Mouse (Mus musculus) limb, embryonic 15.5 days (tissue): Measurements from ENCODE around the gene Nfkbie. TPM values are rescaled to one million over a fixed set of nuclear protein-coding genes. Genes with fewer than 3 reads are reported as not detected.

Experiments
- ATAC-seq: fragments of 200-750 bp; cut with Nextera tagmentation; 2 replicates; pipeline ENCODE4 v1.8.0; 2017; ENCODE audit warnings: low read depth, moderate TSS enrichment; ENCODE audit not compliant: insufficient number of reproducible peaks, low FRiP score, low TSS enrichment
- H3K27ac ChIP-seq: fragments of 300-500 bp; sonication (generic); 2 replicates; pipeline ENCODE4 v1.5.1; 2015; ENCODE audit warnings: moderate library complexity, mild to moderate bottlenecking, inconsistent platforms
- H3K27me3 ChIP-seq: fragments of 300-500 bp; sonication (generic); 2 replicates; pipeline ENCODE4 v1.6.1; 2015; ENCODE audit warnings: inconsistent platforms
- H3K36me3 ChIP-seq: fragments of 300-500 bp; sonication (generic); 2 replicates; pipeline ENCODE4 v1.6.1; 2015; ENCODE audit warnings: inconsistent platforms
- H3K4me1 ChIP-seq: fragments of 300-500 bp; sonication (generic); 2 replicates; pipeline ENCODE4 v1.6.1; 2015; ENCODE audit warnings: inconsistent platforms
- H3K4me2 ChIP-seq: fragments of 300-500 bp; sonication (generic); 2 replicates; pipeline ENCODE4 v1.6.1; 2015; ENCODE audit warnings: mild to moderate bottlenecking, inconsistent platforms
- H3K4me3 ChIP-seq: fragments of 300-500 bp; sonication (generic); 2 replicates; pipeline ENCODE4 v1.5.1; 2015; ENCODE audit warnings: mild to moderate bottlenecking, inconsistent platforms
- H3K9ac ChIP-seq: fragments of 300-500 bp; sonication (generic); 2 replicates; pipeline ENCODE4 v1.6.1; 2015; ENCODE audit warnings: inconsistent platforms
- H3K9me3 ChIP-seq: fragments of 300-500 bp; sonication (generic); 2 replicates; pipeline ENCODE4 v1.6.1; 2016; ENCODE audit warnings: inconsistent platforms
- WGBS: fragments of 180-500 bp; shearing (Covaris S2); methylation state at CpG from one replicate; pipeline ENCODE4 v1.1.7; 2015; 5-methylcytosine and 5-hydroxymethylcytosine counted together
- polyA plus RNA-seq: library from polyadenylated mRNA; unstranded; fragments of >200 nt; fragmentation: Nextera tagmentation; extraction: Ambion mirVana; gene quantifications from 2 replicates; pipeline ENCODE4 v1.2.1, GENCODE M21; 2015

The Nfkbie gene
- polyA plus RNA-seq, 1 experiment from 2014 or later, result 6.1 TPM

DNA sequence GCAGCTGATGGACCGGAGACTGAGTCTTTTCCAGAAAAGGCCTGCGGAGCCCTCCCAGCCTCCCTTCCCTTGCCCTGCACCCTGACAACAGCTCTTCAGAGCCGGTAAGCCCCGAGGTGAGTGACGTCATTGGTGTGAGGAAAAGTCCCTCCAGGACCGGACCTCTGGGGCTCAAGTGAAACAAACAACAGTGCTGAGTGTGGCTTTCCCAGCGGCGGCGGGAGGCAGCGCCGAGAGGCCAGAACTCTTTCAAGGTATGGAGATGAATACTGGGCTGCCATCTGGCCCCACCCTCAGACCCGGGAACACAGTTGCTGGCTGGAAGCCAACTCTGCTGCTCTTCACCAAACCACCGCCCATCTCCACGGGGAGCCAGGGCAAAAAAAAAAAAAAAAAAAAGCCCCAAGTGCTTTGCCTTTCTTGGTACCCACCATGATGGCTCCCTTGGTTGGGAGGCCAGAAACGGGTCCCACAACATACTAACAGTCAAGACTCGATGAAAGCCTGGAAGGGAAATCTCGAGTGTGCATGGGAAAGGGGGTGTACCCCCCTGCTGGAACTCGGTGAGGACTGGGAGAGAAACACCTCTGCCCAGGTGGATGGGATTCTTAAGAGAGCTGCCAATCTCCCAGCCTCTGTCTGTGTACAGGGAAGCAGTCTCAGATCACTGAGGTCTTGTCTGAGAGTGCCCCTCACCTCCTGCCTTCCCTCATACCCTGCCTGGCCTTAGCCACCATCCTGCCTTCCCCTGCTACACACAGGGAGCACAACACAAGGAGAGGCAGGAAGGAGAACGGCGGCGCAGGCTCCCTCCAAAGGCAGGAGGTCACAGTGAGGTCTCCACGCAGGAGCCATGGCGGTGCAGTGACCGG lies 11.3 kb upstream of the Nfkbie start:
- Histone ChIP-seq H3K27me3 (peaks cover 90% of the 10 kb centered on the region), H3K27ac (no peak overlapping the region), H3K9me3 (no peaks in the 10 kb centered on the region), H3K4me2 (0 out of 2 replicates have a peak overlapping the region, but pooled peaks have one; percentile 39), H3K4me3 (no peak overlapping the region), H3K9ac (no peak overlapping the region), H3K4me1 (peaks cover 26% of the 10 kb centered on the region), H3K36me3 (0 out of 2 replicates have a peak, but pooled peaks cover 12% of the 10 kb centered on the region)
- ATAC-seq, result no peak
- 24% methylated on average over 24 of the region's 24 CpGs for WGBS

DNA sequence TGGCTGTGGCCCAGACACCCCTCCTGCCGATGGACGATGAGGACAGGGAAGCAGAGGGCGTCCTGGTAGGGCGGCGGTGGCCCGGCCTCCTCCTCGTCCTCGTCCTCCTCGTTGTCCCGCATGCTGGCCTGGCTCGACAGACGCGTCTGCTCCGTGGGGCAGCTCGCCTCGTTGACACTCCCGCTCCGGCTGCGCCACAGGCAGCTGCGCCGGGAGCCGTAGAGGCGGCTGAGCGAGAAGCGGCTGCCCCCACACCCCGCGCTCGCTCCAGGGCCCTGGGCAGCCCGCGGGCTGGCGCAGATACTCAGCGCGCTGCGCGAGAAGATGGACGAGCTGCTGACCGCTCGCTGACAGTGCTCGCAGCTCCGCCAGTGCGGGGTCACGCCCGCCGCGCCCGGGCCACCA lies 10.6 kb upstream of the Nfkbie start:
- Histone ChIP-seq H3K27me3 (peaks cover 84% of the 10 kb centered on the region), H3K4me1 (peaks cover 32% of the 10 kb centered on the region), H3K4me3 (peak overlapping the region; percentile 19), H3K36me3 (0 out of 2 replicates have a peak, but pooled peaks cover 12% of the 10 kb centered on the region), H3K9ac (no peak overlapping the region), H3K4me2 (peak overlapping the region; percentile 39), H3K9me3 (no peaks in the 10 kb centered on the region), H3K27ac (no peak overlapping the region)
- no peak for ATAC-seq
- WGBS, result 25% methylated on average over 46 of the region's 46 CpGs

DNA sequence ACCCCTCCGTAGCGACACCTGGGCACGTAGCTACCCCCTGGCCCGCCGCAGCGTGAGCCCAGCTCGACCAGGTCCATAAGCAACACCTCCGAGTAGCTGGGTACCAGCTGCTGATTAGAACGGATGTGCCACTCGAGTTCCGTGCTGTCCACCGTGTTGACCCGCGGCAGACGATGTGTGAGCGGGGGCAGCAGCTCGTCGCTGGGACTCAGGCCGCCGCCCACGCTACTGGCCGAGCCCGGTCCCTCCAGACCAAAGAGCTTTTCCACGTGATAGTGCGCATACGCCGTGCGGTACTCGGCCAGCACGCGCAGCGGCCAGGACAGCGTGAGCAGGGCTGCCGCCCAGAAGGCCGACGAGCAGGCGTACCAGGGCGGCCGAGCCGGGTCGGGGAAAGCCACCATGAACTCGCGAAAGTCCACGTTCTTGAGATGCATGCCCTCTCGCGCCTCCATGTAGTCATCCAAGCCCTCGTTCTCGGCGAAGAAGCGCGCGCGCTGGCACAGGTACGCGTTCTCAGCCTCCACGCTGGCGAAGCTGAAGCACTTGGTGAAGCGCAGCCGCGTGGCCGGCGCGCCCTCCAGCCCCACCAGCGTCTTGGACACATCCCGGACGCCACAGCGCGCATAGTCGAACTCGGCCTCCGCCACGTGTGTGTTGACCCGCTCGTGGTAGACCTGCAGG lies 10.1 kb upstream of the Nfkbie start:
- Histone ChIP-seq H3K36me3 (0 out of 2 replicates have a peak, but pooled peaks cover 12% of the 10 kb centered on the region), H3K9ac (no peak overlapping the region), H3K27me3 (peaks cover 80% of the 10 kb centered on the region), H3K4me1 (peaks cover 36% of the 10 kb centered on the region), H3K9me3 (no peaks in the 10 kb centered on the region), H3K27ac (no peak overlapping the region), H3K4me2 (peak overlapping the region; percentile 39), H3K4me3 (peak overlapping the region; percentile 19)
- WGBS, result 21% methylated on average over 74 of the region's 74 CpGs
- ATAC-seq, result no peak

DNA sequence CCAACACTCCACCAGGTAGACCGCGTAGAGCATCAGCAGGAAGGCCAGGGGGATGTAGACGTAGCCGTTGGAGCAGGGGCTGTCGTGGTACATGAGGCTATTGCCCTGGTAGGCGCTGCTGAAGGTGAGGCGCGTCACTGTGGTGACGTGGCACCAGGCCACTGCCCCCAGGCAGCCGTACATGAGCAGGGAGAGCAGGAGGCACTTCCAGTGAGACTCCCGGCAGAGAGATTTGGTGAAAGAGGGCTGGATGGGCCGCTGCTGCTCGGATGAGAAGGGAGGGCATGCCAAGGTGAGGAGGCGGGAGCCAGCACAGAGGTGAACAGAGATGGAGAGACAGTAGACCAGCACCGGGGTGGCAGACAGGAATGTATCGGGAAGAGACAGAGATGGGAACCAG lies 8.6 kb upstream of the Nfkbie start:
- ATAC-seq, result no peak
- no peaks in the 10 kb centered on the region for H3K9me3 ChIP-seq
- H3K27me3 ChIP-seq, result peaks cover 67% of the 10 kb centered on the region
- H3K9ac ChIP-seq, result no peak overlapping the region
- H3K4me3 ChIP-seq, result no peak overlapping the region
- no peak overlapping the region for H3K4me2 ChIP-seq
- H3K36me3 ChIP-seq, result 0 out of 2 replicates have a peak, but pooled peaks cover 12% of the 10 kb centered on the region
- H3K27ac ChIP-seq, result no peak overlapping the region
- WGBS, result 69% methylated on average over 16 of the region's 16 CpGs
- peaks cover 38% of the 10 kb centered on the region for H3K4me1 ChIP-seq

DNA sequence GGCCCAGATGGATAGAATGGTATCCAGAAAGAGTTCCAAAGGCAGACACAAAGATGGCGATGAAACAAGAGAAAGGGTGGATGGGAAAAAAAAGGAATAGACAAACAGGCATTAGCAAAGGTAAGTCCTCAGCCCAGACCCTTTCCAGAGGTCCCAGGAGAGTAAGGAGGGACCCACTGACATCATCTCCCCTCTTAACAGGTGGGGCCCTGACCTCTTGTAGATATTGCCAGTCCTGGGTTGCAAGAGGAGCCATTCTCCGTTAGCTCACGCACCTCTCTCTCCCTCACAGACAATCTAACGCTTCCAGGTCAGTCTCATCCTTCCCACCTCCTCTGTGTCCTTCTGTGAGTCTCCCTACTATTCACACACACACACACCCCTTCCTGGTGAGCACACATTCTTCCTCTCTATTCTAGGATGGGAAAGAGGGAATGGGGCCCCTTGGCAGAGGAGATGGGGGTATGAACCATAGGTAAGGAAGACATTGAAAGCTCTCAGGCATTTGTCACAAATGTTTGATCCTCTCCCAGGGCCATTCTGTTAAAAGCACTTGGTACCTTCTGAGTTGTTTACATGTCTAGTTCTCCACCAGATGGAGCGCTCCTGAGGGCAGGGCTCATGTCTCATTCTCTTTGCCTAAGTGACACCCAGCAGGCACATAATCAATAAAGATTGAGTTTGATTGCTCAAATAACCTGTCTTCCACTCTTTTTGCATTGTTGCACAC lies 7.9 kb upstream of the Nfkbie start:
- Histone ChIP-seq H3K27me3 (peaks cover 62% of the 10 kb centered on the region), H3K4me2 (no peak overlapping the region), H3K4me3 (no peak overlapping the region), H3K9ac (no peak overlapping the region), H3K4me1 (peaks cover 39% of the 10 kb centered on the region), H3K27ac (no peak overlapping the region), H3K36me3 (0 out of 2 replicates have a peak, but pooled peaks cover 12% of the 10 kb centered on the region), H3K9me3 (no peaks in the 10 kb centered on the region)
- ATAC-seq, result no peak
- 88% methylated on average over 5 of the region's 5 CpGs for WGBS

DNA sequence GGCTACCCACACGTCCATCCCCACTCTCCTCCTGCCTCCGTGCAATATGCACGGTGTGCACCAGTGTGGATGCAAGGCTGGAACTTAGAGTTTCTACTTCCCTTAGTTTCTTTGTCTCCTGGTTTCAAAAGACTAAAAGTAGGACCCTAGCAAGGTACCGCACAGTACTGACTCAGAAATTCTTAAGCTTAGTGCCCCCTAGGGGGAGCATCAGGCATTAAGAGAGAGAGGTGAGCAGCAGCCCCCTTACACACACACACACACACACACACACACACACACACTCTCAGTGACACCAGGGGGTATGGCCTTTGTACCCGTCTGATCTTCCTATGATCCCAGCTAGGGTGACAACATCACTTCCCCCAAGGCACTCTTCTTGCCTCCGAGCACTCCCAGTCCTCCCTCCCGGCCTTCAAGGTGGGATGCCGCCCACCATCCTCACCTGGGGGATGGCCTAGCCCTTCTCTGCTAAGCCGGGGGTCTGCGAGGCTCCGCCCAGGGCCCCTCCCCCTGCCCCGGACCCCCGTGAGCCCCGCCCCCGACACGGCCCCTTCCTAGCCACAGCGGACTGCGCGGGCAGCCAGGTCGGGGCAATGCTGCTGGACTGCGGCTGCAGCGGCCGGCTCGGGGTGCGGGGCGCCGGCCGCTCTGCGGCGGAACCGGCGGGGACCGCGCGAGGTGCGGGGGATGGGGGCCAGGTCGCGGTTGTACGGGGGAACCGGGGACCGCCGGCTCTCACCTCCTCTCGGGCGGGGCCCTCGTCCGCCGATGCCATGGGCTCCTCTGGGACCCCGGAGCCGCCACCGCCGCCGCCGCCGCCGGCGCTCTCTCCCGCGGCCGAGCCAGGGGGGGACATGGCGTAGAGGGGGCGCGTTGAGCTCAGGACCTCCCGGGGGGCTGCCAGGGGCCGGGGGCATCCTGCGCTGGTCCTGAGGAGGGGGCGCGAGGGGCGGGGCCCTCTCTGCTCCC lies 6.7 kb upstream of the Nfkbie start:
- 4% methylated on average over 48 of the region's 68 CpGs for WGBS
- peaks cover 53% of the 10 kb centered on the region for H3K27me3 ChIP-seq

DNA sequence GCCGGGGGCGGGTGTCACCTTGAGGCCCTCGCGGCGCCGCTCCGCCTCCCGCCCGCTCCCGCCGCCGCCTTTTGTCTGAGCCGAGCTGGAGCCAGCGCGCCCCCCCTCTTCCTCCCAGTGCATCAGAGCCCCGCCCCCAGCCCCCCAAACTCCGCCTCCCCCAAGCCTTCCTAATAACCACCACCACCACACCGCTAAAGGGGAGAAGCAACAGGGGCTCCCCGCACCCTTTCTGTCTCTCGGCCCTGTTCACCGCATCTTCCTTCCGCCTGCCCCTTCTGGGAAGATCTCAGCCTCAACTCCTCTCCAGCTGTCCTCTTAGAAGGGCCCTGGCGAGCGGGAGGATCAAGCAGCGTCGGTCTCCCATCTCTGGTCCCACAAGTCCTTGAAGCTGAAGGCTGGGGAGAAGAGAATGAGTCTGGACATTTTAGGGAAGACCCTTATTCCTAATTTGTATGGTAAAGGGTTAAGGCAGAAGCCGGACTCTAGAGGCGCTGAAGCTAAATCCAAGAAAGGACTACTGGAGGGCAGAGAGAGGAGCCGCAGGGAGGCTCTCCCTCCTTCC lies 5.8 kb upstream of the Nfkbie start, which contains the start of gene Tmem151b:
Gene Tmem151b (minus strand): TSS at position 61 of the 565 bp plus-strand sequence.
- Histone ChIP-seq H3K4me3 (peak within 1 kb of the TSS; percentile 72), H3K27me3 (peaks cover 44% of the 10 kb centered on the region), H3K27ac (peak within 1 kb of the TSS; percentile 54), H3K9me3 (no peaks in the 10 kb centered on the region), H3K9ac (peak within 1 kb of the TSS; percentile 71), H3K4me2 (peak within 1 kb of the TSS; percentile 94), H3K36me3 (0 out of 2 replicates have a peak, but pooled peaks cover 8% of the 10 kb centered on the region), H3K4me1 (peaks cover 30% of the 10 kb centered on the region)
- no peak for ATAC-seq
- 3% methylated on average over 14 of the region's 29 CpGs for WGBS

More for the DNA sequence above, 6.7 kb upstream of the Nfkbie start:
- Histone ChIP-seq H3K36me3 (0 out of 2 replicates have a peak, but pooled peaks cover 12% of the 10 kb centered on the region), H3K27ac (peak overlapping the region; percentile 22; the same call in 1 of the 2 replicates), H3K4me2 (peak overlapping the region; percentile 94), H3K9ac (peak overlapping the region; percentile 71), H3K4me1 (peaks cover 37% of the 10 kb centered on the region), H3K9me3 (no peaks in the 10 kb centered on the region), H3K4me3 (peak overlapping the region; percentile 72)
- no peak for ATAC-seq

DNA sequence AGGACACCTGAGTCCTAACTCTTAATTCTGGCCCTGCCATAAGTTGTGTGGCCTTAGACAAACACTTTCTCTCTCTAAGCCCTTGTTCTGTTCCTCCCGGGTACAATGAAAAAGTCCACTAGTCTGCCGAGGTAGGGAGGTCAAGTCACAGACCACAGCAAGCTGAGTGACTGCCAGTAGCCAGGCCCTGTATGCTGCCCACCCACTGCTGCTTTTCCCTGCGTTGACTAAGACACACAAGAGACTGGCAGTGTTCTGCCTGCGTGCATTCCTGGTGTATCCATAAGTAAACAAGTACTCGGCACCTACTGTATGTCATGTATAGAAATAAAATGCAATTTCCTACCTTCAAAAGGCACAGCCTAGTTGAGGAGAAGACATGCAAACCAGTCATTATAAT lies 5.2 kb upstream of the Nfkbie start:
- Histone ChIP-seq H3K4me3 (no peak overlapping the region), H3K9me3 (no peaks in the 10 kb centered on the region), H3K27me3 (peaks cover 39% of the 10 kb centered on the region), H3K9ac (no peak overlapping the region), H3K4me1 (peaks cover 28% of the 10 kb centered on the region), H3K36me3 (0 out of 2 replicates have a peak, but pooled peaks cover 4% of the 10 kb centered on the region), H3K27ac (no peak overlapping the region), H3K4me2 (peak overlapping the region; percentile 94)
- no peak for ATAC-seq
- 35% methylated on average over 5 of the region's 5 CpGs for WGBS

DNA sequence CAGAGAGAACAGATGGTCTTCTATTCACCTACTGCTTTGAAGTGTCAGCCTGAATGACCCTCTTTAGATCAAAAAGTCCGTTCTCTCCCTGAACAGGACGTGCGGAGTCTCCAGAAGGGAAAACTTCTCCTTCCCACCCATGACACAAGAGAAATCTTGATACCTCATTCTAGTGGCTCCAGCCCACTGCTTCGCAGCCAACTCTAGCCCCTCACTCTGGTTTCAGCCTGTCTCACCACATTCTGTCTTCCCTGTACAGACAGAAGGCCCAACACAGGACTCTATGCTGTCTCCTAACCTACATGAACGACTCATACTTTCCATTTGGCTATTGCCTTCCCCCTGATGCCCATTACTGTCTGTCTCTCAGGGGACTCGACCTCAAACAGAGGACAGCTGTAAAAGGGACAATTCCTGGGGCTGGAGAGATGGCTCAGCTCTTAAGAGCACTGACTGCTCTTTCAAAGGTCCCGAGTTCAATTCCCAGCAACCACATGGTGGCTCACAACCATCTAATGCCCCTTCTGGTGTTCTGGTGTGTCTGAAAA lies 4.2 kb upstream of the Nfkbie start:
- ATAC-seq, result no peak
- H3K4me3 ChIP-seq, result no peak overlapping the region
- H3K9me3 ChIP-seq, result no peaks in the 10 kb centered on the region
- peaks cover 28% of the 10 kb centered on the region for H3K27me3 ChIP-seq
- H3K4me1 ChIP-seq, result peaks cover 30% of the 10 kb centered on the region
- 0 out of 2 replicates have a peak, but pooled peaks cover 3% of the 10 kb centered on the region for H3K36me3 ChIP-seq
- H3K9ac ChIP-seq, result no peak overlapping the region
- no peak overlapping the region for H3K27ac ChIP-seq
- no peak overlapping the region for H3K4me2 ChIP-seq
- 39% methylated on average over 7 of the region's 7 CpGs for WGBS

DNA sequence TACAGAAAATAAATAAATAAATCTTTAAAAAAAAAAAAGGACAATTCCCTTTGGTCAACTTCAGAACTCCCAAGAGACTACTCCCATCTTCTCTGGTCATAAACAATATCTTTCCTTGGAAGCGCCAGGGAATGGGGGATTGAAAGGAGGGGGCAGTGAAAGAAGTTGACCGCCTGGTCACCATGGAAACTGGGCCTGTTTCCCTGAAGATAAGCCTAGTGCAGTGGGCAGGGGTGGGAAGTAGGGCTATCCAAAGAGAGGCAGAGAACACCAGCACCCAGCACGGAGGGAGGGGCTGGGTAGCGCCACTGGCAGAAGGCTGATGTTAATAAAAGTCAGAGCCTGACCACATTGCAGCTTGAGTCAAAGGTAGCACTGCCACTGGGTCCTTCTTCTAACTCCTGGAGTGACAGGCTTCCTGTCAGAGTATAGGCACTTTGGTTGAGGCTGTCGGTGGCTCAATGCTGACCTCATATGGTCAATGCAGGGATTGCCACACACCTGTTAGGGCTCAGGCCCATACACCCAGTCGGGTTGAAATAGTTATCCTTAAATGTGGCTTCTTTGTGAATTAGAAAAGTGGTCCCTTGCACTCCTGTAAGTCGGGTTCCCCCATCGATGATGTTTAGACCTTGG lies 3.6 kb upstream of the Nfkbie start:
- H3K4me2 ChIP-seq, result no peak overlapping the region
- no peak overlapping the region for H3K9ac ChIP-seq
- WGBS, result 5% methylated on average over 8 of the region's 8 CpGs
- 0 out of 2 replicates have a peak, but pooled peaks cover under 1% of the 10 kb centered on the region for H3K36me3 ChIP-seq
- no peak for ATAC-seq
- peaks cover 35% of the 10 kb centered on the region for H3K4me1 ChIP-seq
- H3K4me3 ChIP-seq, result no peak overlapping the region
- H3K27ac ChIP-seq, result no peak overlapping the region
- H3K9me3 ChIP-seq, result no peaks in the 10 kb centered on the region
- H3K27me3 ChIP-seq, result peaks cover 26% of the 10 kb centered on the region
